Mouse (Mus musculus) hindbrain, embryonic 12.5 days (tissue): ENCODE data around the gene Dtx3. TPM values are rescaled to one million over a fixed set of nuclear protein-coding genes. Genes with fewer than 3 reads are reported as not detected.
"Not testable (repeated sequence)": the region's sequence is repeated elsewhere in the genome, so short reads cannot be mapped to it uniquely, and the experiment has no call there.

ENCODE experiments used
- ATAC-seq: fragments of 200-750 bp; cut with Nextera tagmentation; 2 replicates; pipeline ENCODE4 v1.8.0; 2017; ENCODE audit warnings: moderate TSS enrichment; ENCODE audit not compliant: low FRiP score
- H3K27ac ChIP-seq: fragments of 300-500 bp; sonication (generic); 2 replicates; pipeline ENCODE4 v1.5.1; 2016; ENCODE audit warnings: mild to moderate bottlenecking
- H3K27me3 ChIP-seq: fragments of 300-500 bp; sonication (generic); 2 replicates; pipeline ENCODE4 v1.6.1; 2016; ENCODE audit warnings: mild to moderate bottlenecking
- H3K36me3 ChIP-seq: fragments of 300-500 bp; sonication (generic); 2 replicates; pipeline ENCODE4 v1.6.1; 2016; ENCODE audit warnings: mild to moderate bottlenecking
- H3K4me1 ChIP-seq: fragments of 300-500 bp; sonication (generic); 2 replicates; pipeline ENCODE4 v1.6.1; 2016
- H3K4me2 ChIP-seq: fragments of 300-500 bp; sonication (generic); replicated peaks from 2 replicates; pipeline ENCODE4 v1.6.1; 2016; ENCODE audit warnings: mild to moderate bottlenecking
- H3K4me3 ChIP-seq: fragments of 300-500 bp; sonication (generic); 2 replicates; pipeline ENCODE4 v1.5.1; 2016; ENCODE audit warnings: mild to moderate bottlenecking
- H3K9ac ChIP-seq: fragments of 300-500 bp; sonication (generic); 2 replicates; pipeline ENCODE4 v1.6.1; 2016; ENCODE audit warnings: mild to moderate bottlenecking, moderate library complexity
- H3K9me3 ChIP-seq: fragments of 300-500 bp; sonication (generic); replicated peaks from 2 replicates; pipeline ENCODE4 v1.6.1; 2016; ENCODE audit warnings: mild to moderate bottlenecking
- whole genome bisulfite sequencing: fragments of 180-500 bp; shearing (Covaris S2); methylation state at CpG from one replicate; pipeline ENCODE4 v1.1.7; 2016; 5-methylcytosine and 5-hydroxymethylcytosine counted together
- polyA plus RNA-seq: library from polyadenylated mRNA; unstranded; fragments of >200 nt; fragmentation: Nextera tagmentation; extraction: Ambion mirVana; gene quantifications from 2 replicates; pipeline ENCODE4 v1.2.1, GENCODE M21; 2016

Gene Dtx3
- polyA plus RNA-seq, 1 experiment from 2014 or later, result 199 TPM

- WGBS, result 84% methylated on average over 9 of the region's 9 CpGs
- H3K27ac ChIP-seq, result no peak overlapping the region
- no peak overlapping the region for H3K4me3 ChIP-seq
- H3K27me3 ChIP-seq, result peaks cover 3% of the 10 kb centered on the region; the same call in 1 of the 2 replicates
- no peaks in the 10 kb centered on the region for H3K36me3 ChIP-seq
- no peaks in the 10 kb centered on the region for H3K4me1 ChIP-seq
- ATAC-seq, result no peak
- no peaks in the 10 kb centered on the region for H3K9me3 ChIP-seq
- no peak overlapping the region for H3K9ac ChIP-seq
- H3K4me2 ChIP-seq, result no peak overlapping the region
These were observed 35.4 kb downstream of the Dtx3 start for GRCm38 (mm10) chr10:127160081-127160480.

DNA sequence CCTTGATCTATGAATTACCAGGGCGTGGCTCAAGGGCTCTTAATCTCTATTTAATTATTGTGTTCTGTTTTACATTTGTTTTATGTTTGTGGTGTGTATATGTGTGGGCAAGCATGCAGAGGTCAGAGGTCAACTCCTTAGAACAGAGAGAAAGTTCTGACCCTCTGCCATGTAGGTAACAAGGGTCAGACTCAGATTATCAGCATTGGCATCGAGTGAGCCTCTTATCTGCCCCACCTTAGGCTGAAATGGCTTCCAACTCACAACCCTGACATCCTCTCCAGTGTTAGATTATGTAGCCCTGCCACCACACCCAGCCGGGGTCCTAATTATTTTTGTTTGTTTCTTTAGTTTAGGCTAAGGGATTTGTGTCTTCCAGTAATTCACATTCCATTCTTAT is 37.1 kb downstream of the Dtx3 start:
- ATAC-seq, result no peak
- Histone ChIP-seq H3K36me3 (no peaks in the 10 kb centered on the region), H3K4me3 (no peak overlapping the region), H3K27ac (no peak overlapping the region), H3K9ac (no peak overlapping the region), H3K27me3 (peaks cover 2% of the 10 kb centered on the region; the same call in 1 of the 2 replicates), H3K9me3 (no peaks in the 10 kb centered on the region), H3K4me1 (no peaks in the 10 kb centered on the region), H3K4me2 (no peak overlapping the region)
- WGBS, result 70% methylated on average over 3 of the region's 3 CpGs

- Histone ChIP-seq H3K27me3 (peaks cover 2% of the 10 kb centered on the region; the same call in 1 of the 2 replicates), H3K4me2 (no peak overlapping the region), H3K27ac (no peak overlapping the region), H3K36me3 (no peaks in the 10 kb centered on the region), H3K4me3 (no peak overlapping the region), H3K9me3 (no peaks in the 10 kb centered on the region), H3K4me1 (no peaks in the 10 kb centered on the region), H3K9ac (no peak overlapping the region)
- no peak for ATAC-seq
- WGBS, result 96% methylated on average over 1 of the region's 1 CpGs
These were observed 39.0 kb downstream of the Dtx3 start for GRCm38 (mm10) chr10:127156511-127156910.

- ATAC-seq, result no peak
- no peaks in the 10 kb centered on the region for H3K36me3 ChIP-seq
- no peak overlapping the region for H3K9ac ChIP-seq
- WGBS, result 100% methylated on average over 1 of the region's 1 CpGs
- H3K27ac ChIP-seq, result no peak overlapping the region
- peaks cover 2% of the 10 kb centered on the region; the same call in 1 of the 2 replicates for H3K27me3 ChIP-seq
- no peaks in the 10 kb centered on the region for H3K9me3 ChIP-seq
- no peak overlapping the region for H3K4me2 ChIP-seq
- H3K4me3 ChIP-seq, result no peak overlapping the region
- no peaks in the 10 kb centered on the region for H3K4me1 ChIP-seq
These were observed 39.4 kb downstream of the Dtx3 start for GRCm38 (mm10) chr10:127156089-127156488.

- peaks cover 2% of the 10 kb centered on the region; the same call in 1 of the 2 replicates for H3K27me3 ChIP-seq
- no peaks in the 10 kb centered on the region for H3K36me3 ChIP-seq
- no peak overlapping the region for H3K27ac ChIP-seq
- H3K9ac ChIP-seq, result no peak overlapping the region
- no peak overlapping the region for H3K4me2 ChIP-seq
- no peak for ATAC-seq
- WGBS, result 88% methylated on average over 5 of the region's 5 CpGs
- H3K4me1 ChIP-seq, result no peaks in the 10 kb centered on the region
- H3K4me3 ChIP-seq, result no peak overlapping the region
- no peaks in the 10 kb centered on the region for H3K9me3 ChIP-seq
These were observed 40.9 kb downstream of the Dtx3 start for GRCm38 (mm10) chr10:127154652-127155051.

DNA sequence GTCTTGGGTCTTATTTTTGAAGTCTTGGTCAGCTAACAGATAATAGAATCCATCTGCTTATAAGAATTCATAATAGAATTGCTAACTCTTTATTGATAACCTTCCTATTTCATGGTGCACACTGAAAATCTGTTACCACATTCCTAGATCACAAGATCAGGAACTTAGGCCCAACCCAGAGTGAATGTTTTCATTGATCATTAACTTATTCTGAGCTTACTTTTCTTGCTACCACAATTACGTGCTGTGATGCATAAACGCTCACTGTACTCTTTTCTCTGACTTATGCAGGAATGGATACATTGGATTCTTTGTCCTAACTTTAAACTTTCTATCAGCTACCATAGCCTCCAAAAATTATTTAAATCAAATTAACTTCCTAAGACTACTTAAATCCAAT is 41.3 kb downstream of the Dtx3 start:
- WGBS, result 92% methylated on average over 2 of the region's 2 CpGs

DNA sequence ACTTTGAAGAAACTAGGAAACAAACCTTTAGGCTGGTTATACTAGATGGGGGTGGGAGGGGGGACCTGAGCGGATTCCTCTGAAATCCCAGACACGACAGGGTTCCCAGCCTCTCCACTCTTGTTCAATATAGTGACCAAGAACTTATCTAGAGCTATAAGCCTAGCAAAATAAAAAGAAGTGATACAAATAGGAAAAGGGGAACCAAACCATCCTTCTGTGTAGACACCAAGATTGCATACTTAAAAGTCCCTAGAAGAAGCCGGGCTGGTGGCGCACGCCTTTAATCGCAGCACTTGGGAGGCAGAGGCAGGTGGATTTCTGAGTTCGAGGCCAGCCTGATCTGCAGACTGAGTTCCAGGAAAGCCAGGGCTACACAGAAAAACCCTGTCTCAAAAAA is 42.2 kb downstream of the Dtx3 start:
- no peak overlapping the region for H3K4me3 ChIP-seq
- no peak for ATAC-seq
- H3K9ac ChIP-seq, result no peak overlapping the region
- no peaks in the 10 kb centered on the region for H3K4me1 ChIP-seq
- 93% methylated on average over 7 of the region's 7 CpGs for WGBS
- peaks cover 2% of the 10 kb centered on the region; the same call in 1 of the 2 replicates for H3K27me3 ChIP-seq
- H3K27ac ChIP-seq, result no peak overlapping the region
- H3K4me2 ChIP-seq, result no peak overlapping the region
- no peaks in the 10 kb centered on the region for H3K9me3 ChIP-seq
- H3K36me3 ChIP-seq, result no peaks in the 10 kb centered on the region

More for the DNA sequence above, 41.3 kb downstream of the Dtx3 start:
- Histone ChIP-seq H3K4me2 (no peak overlapping the region), H3K4me1 (no peaks in the 10 kb centered on the region), H3K27me3 (peaks cover 2% of the 10 kb centered on the region; the same call in 1 of the 2 replicates), H3K36me3 (no peaks in the 10 kb centered on the region), H3K9ac (no peak overlapping the region), H3K4me3 (no peak overlapping the region), H3K9me3 (no peaks in the 10 kb centered on the region), H3K27ac (no peak overlapping the region)
- no peak for ATAC-seq

DNA sequence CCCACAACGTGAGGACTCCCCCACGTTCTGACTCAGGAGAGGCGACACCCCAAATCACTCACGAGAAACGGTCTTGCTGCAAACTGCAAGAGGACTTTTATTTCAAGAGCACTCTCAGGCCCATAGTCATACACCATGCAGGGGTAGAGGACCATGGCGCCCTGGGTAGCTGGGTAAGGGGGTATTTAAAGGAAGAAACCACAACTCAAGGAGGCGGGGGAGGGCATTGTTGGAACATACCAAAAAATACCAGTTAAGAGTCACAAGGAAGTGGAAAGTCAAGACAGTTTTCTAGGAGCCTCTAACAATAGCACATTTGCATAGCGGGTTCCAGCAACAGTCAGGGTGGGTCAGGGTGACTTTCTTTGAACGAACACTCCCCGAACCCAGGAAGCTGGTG is 43.0 kb downstream of the Dtx3 start:
- not testable (repeated sequence) for H3K9me3 ChIP-seq, H3K4me2 ChIP-seq, H3K27ac ChIP-seq, H3K4me1 ChIP-seq, H3K36me3 ChIP-seq, H3K9ac ChIP-seq, ATAC-seq, H3K4me3 ChIP-seq, H3K27me3 ChIP-seq
- 85% methylated on average over 10 of the region's 10 CpGs for WGBS

DNA sequence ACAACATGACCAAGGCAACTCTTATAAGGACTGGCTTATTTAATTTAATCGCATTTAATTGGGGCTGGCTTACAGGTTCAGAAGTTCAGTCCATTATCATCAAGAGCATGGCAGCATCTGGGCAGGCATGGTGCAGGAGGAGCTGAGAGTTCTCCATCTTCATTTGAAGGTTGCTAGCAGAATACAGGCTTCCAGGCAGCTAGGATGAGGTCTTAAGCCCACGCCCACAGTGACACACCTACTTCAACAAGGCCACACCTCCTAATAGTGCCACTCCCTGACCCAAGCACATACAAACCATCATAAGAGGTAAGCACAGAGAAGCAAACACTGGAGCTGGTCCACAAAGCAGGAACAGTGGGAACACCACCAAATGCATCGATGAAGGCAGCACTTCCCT is 44.3 kb downstream of the Dtx3 start:
- not testable (repeated sequence) for H3K36me3 ChIP-seq, H3K27ac ChIP-seq, H3K27me3 ChIP-seq, H3K9ac ChIP-seq, H3K4me3 ChIP-seq, H3K4me1 ChIP-seq, H3K9me3 ChIP-seq, ATAC-seq, H3K4me2 ChIP-seq
- 89% methylated on average over 3 of the region's 3 CpGs for WGBS

- no peaks in the 10 kb centered on the region for H3K9me3 ChIP-seq
- peaks cover 2% of the 10 kb centered on the region; the same call in 1 of the 2 replicates for H3K27me3 ChIP-seq
- no peaks in the 10 kb centered on the region for H3K4me1 ChIP-seq
- H3K4me2 ChIP-seq, result no peak overlapping the region
- no peak overlapping the region for H3K27ac ChIP-seq
- no peak overlapping the region for H3K4me3 ChIP-seq
- WGBS, result 81% methylated on average over 4 of the region's 4 CpGs
- no peaks in the 10 kb centered on the region for H3K36me3 ChIP-seq
- ATAC-seq, result no peak
- no peak overlapping the region for H3K9ac ChIP-seq
These were observed 45.1 kb downstream of the Dtx3 start for GRCm38 (mm10) chr10:127150471-127150872.

DNA sequence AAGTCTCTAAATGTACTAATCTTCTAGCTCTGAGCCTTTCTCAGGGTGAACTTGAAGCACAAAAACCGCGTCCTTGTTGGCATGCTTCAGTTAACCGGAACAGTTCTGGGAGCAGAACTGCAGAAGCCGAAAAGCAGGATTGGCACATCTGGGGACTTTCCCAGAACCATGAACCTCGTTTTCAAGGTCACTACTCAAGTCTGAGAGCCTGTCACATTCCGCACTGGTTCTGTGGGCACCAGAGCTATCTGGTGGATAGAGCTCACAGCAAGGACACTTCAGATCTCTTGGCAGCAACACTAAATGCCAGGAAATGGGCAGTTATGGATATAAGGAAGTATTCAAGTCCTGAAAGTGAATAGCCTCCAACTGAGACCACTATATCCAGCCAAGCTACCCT is 48.4 kb downstream of the Dtx3 start:
- no peak for ATAC-seq
- H3K4me1 ChIP-seq, result no peaks in the 10 kb centered on the region
- no peaks in the 10 kb centered on the region for H3K27me3 ChIP-seq
- no peak overlapping the region for H3K9ac ChIP-seq
- H3K9me3 ChIP-seq, result peaks cover 3% of the 10 kb centered on the region; the same call in 1 of the 2 replicates
- WGBS, result 77% methylated on average over 6 of the region's 6 CpGs
- H3K36me3 ChIP-seq, result no peaks in the 10 kb centered on the region
- no peak overlapping the region for H3K4me2 ChIP-seq
- H3K4me3 ChIP-seq, result no peak overlapping the region
- H3K27ac ChIP-seq, result no peak overlapping the region

- no peaks in the 10 kb centered on the region for H3K4me1 ChIP-seq
- no peaks in the 10 kb centered on the region for H3K27me3 ChIP-seq
- no peak for ATAC-seq
These were observed 50.2 kb downstream of the Dtx3 start for GRCm38 (mm10) chr10:127145303-127145702.

GRCm38 (mm10) chr10:127144536-127144935 is 51.0 kb downstream of the Dtx3 start:
- H3K9ac ChIP-seq, result no peak overlapping the region
- H3K4me3 ChIP-seq, result no peak overlapping the region
- no peak for ATAC-seq
- H3K9me3 ChIP-seq, result peaks cover 3% of the 10 kb centered on the region; the same call in 1 of the 2 replicates
- H3K27me3 ChIP-seq, result no peaks in the 10 kb centered on the region
- no peaks in the 10 kb centered on the region for H3K36me3 ChIP-seq
- H3K4me2 ChIP-seq, result no peak overlapping the region
- WGBS, result 91% methylated on average over 7 of the region's 7 CpGs
- no peak overlapping the region for H3K27ac ChIP-seq
- H3K4me1 ChIP-seq, result no peaks in the 10 kb centered on the region

More at GRCm38 (mm10) chr10:127145303-127145702, 50.2 kb downstream of the Dtx3 start:
- H3K36me3 ChIP-seq, result no peaks in the 10 kb centered on the region
- no peak overlapping the region for H3K27ac ChIP-seq
- peaks cover 3% of the 10 kb centered on the region; the same call in 1 of the 2 replicates for H3K9me3 ChIP-seq
- H3K4me2 ChIP-seq, result no peak overlapping the region
- H3K4me3 ChIP-seq, result no peak overlapping the region
- WGBS, result 89% methylated on average over 5 of the region's 5 CpGs
- no peak overlapping the region for H3K9ac ChIP-seq
